Mouse (Mus musculus): ENCODE measurements around the gene Cpne6. TPM values are rescaled to one million over a fixed set of nuclear protein-coding genes. Genes with fewer than 3 reads are reported as not detected.

The Cpne6 gene
- total RNA-seq, 2 experiments from 2014 or later, result not detected

- no peak for ATAC-seq (ENCODE audit: poor library complexity, severe bottlenecking)
Measured at GRCm38 (mm10) chr14:55550191-55550590, 39.9 kb downstream of the Cpne6 start.

GRCm38 (mm10) chr14:55551347-55551746 lies 41.1 kb downstream of the Cpne6 start:
- no peak for ATAC-seq (ENCODE audit: poor library complexity, severe bottlenecking)

GRCm38 (mm10) chr14:55551794-55552193 lies 41.5 kb downstream of the Cpne6 start:
- no peak for ATAC-seq (ENCODE audit: poor library complexity, severe bottlenecking)

DNA sequence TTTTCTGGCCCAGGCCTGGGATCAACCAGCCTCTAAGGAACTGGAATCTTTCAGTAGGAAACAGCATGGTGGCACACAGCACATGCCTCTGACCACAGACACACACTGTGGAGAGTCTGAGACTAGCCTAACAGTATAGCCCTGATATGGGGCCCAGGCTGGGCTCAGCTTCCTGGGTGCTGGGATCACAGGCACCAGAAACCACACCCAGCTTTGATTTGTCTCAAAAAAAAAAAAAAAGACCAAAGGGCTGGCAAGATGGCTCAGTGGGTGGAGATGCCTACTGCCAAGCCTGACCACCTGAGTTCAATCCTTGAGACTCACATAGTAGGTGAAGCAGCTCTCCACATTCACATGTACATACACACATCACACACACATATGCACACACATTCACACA lies 44.4 kb downstream of the Cpne6 start:
- ATAC-seq (ENCODE audit: poor library complexity, severe bottlenecking), result no peak

DNA sequence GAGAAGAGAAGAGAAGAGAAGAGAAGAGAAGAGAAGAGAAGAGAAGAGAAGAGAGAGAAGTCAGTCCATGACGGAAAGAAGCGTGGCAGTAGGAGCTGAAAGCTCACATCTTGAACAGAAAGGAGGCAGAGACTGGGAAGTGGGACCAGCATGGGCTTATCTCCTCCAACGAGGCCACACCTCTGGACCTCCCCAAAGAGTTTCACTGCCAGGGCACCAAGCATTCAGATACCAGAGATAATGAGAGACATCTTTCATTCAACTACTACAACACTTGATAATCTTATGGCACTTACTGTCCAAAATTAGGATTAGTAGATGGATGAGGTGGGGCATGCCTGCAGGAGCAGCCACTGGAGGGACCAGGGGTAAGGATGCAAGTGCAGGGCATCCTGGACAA lies 45.5 kb downstream of the Cpne6 start:
- no peak for ATAC-seq (ENCODE audit: poor library complexity, severe bottlenecking)

GRCm38 (mm10) chr14:55557003-55557402 lies 46.8 kb downstream of the Cpne6 start:
- ATAC-seq (ENCODE audit: poor library complexity, severe bottlenecking), result peak; percentile 39

DNA sequence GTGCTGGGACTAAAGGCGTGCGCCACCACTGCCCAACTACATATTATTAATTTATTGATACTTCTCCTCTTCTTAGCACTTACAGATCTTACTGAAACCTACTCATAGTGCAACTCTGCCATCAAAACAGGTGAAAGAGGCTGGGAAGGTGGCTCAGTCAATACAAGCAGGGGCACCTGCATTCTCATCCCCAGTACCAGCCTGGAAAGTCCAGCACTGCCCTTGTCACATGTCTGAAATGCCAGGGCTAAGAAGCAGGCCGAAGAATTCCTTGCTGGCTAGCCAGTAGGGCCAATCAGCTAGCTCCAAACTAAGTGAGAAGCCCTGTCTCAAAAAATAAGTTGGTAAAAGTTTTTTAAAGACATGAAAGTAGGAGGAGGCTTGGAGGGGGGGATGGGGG lies 47.3 kb downstream of the Cpne6 start:
- no peak for ATAC-seq (ENCODE audit: poor library complexity, severe bottlenecking)

DNA sequence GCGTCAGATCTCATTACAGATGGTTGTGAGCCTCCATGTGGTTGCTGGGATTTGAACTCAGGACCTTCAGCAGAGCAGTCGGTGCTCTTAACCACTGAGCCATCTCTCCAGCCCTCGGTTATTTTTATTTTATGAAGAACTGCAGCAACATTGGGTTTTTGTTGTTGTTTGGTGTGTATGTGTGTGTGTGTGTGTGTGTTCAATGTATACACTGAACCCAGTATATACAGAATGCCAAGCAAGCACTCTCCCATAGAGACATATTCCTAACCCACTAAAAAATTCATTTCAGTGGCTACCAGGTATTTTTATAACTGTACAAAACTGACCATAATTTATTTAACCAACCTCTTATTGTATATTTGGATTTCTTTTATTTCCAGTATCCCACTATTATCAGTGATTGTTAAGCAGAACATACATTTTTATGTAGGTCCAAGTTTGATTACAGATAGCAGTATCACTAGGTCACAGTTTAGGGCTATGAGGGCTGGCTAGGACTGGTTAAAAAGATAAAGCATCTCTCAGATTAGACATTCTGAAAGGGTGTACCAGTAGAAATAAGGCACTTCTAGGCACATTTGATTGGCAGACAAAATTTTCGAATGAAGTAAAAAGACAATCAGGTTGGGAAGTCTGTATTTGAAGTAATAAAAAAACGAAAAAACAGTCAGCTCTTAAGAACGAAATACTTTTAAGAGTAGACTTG lies 48.6 kb downstream of the Cpne6 start:
- no peak for ATAC-seq (ENCODE audit: poor library complexity, severe bottlenecking)

DNA sequence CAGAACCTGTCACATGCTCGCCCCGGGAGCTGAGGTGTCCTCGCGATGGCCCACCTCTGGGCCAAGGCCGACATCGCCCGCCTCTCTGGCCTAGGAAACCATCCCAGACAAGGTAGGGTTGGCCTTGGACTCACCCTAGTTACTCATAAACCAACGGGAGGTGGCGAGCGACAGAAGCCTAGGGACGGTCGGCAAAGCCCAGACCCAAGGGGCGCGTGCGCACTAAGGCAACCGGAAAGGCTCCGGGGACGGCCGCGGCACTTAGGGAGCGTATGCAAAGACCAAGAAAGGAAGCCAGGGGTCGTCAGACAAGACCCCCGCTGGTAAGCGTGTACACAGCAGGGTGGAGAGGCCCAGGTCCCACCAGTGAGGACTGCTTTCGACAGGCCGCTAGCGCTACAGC lies 49.6 kb downstream of the Cpne6 start, which contains the start of gene Dcaf11:
Gene Dcaf11 (plus strand): TSS at position 208 of the 403 bp plus-strand sequence.
- ATAC-seq (ENCODE audit: poor library complexity, severe bottlenecking), result peak; percentile 59

DNA sequence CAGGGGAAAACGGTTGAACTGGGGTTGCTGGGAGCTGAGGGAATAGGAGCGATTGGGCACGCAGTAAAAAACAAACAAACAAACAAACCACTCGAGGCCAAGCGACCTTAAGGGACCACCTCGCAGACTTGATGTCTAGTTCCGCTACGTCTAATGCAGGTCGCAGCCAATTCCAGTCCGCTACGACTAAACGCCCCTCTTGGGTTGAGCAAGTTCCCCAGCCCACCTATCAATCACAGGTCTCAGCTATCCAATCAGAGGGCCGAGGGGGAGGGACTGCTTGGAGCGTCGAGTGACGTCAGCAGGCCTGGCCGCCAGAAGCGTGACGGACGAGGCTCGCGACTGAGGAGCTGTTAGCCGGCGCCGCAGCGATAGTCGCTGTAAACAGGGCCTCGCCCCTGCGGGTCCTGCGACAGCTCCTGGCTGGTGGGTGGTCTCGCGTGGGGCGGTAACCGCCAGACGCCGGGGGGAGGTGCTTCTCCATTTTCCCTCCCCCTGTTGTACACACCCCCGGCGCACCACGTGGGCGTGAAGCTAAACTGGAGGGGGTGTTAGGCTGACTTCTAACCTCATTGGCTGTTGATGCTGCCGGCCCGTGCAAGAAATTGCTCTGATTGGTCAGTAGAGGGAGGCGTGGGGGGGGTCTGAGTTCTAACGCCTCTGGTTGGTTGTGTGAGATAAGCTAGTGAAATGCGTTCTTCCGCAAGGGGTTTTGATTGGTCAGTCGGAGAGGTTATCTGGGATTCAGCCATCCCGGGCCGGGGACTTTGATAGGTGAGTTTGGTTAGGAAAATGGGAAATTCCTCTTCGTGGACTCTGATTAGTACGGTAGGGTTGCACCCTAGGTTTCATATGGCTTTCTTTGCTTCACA lies 50.2 kb downstream of the Cpne6 start, which contains the start of gene A730061H03Rik:
Gene A730061H03Rik (minus strand): TSS at position 205 of the 872 bp plus-strand sequence.
- ATAC-seq (ENCODE audit: poor library complexity, severe bottlenecking), result peak; percentile 75

DNA sequence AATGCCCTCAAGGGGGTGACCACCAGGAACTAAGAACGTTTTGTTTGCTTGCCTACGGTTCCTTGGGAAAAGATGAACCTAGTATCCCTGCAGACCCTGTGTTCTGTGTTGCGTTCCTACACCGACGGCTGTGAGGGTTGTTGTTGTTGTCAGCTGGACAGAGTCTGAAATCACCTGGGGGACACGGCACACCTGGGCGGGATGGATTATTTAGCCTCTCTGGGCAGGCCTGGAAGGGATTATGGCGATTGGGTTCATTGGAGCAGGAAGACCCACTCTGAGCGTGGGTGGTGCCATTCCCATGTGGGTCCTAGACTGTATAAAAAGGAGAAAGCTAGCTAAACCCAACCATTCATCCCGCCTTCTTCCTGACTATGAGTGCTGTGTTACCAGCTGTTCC lies 51.6 kb downstream of the Cpne6 start:
- no peak for ATAC-seq (ENCODE audit: poor library complexity, severe bottlenecking)

- no peak for ATAC-seq (ENCODE audit: poor library complexity, severe bottlenecking)
Measured at GRCm38 (mm10) chr14:55563249-55563648, 53.0 kb downstream of the Cpne6 start.

DNA sequence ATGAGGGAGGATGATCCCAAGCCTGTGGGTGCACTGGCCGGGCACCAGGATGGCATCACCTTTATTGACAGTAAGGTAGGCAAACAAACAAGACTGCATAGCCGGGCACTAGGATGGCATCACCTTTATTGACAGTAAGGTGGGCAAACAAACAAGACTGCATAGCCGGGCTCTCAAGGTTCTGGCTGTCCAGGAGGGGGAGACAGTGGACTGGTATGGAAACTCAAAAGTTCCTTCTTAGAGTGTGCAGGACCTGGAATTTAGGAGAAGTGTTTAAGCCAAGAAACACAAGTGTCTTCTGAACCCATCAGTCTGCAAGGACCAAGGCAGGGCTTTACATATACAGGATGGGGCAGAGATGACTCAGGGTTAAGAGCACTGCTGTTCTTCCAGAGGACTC lies 55.5 kb downstream of the Cpne6 start:
- ATAC-seq (ENCODE audit: poor library complexity, severe bottlenecking), result no peak

Other genes with a start within 250 kb of the Cpne6 start
- gene Dhrs4, start 31.7 kb upstream of the Cpne6 start, total RNA-seq (2015), result 31.2 and 34.4 TPM in 2 replicates
- 43.1 and 47.6 TPM in 2 replicates for gene Dhrs4, start 31.7 kb upstream of the Cpne6 start, total RNA-seq (2017)
- gene Carmil3, start 19.8 kb upstream of the Cpne6 start, total RNA-seq (2015), result 0.16 and 1.5 TPM in 2 replicates
- 0.15 TPM in 1 of 2 replicates, not detected in the other for gene Carmil3, start 19.8 kb upstream of the Cpne6 start, total RNA-seq (2017)
- not detected in 2 replicates for gene Nrl, start 14.5 kb downstream of the Cpne6 start, total RNA-seq (2015)
- not detected in 2 replicates for gene Nrl, start 14.5 kb downstream of the Cpne6 start, total RNA-seq (2017)
- 11.7 and 16.0 TPM in 2 replicates for gene Pck2, start 29.8 kb downstream of the Cpne6 start, total RNA-seq (2015)
- 26.3 and 30.3 TPM in 2 replicates for gene Pck2, start 29.8 kb downstream of the Cpne6 start, total RNA-seq (2017)
- 41.6 and 47.3 TPM in 2 replicates for gene Dcaf11, start 49.6 kb downstream of the Cpne6 start, total RNA-seq (2015)
- 43.5 and 107 TPM in 2 replicates for gene Dcaf11, start 49.6 kb downstream of the Cpne6 start, total RNA-seq (2017)
- 2.1 and 4.1 TPM in 2 replicates for gene A730061H03Rik, start 50.0 kb downstream of the Cpne6 start, total RNA-seq (2015)
- 2.6 and 9.3 TPM in 2 replicates for gene A730061H03Rik, start 50.0 kb downstream of the Cpne6 start, total RNA-seq (2017)
- gene Fitm1, start 65.2 kb downstream of the Cpne6 start, total RNA-seq (2015), result 0.33 TPM in 1 of 2 replicates, not detected in the other
- gene Fitm1, start 65.2 kb downstream of the Cpne6 start, total RNA-seq (2017), result not detected in 2 replicates
- 707 and 794 TPM in 2 replicates for gene Psme1, start 67.7 kb downstream of the Cpne6 start, total RNA-seq (2015)
- 278 and 305 TPM in 2 replicates for gene Psme1, start 67.7 kb downstream of the Cpne6 start, total RNA-seq (2017)
- gene Emc9, start 74.9 kb downstream of the Cpne6 start, total RNA-seq (2015), result 11.2 and 15.9 TPM in 2 replicates
- gene Emc9, start 74.9 kb downstream of the Cpne6 start, total RNA-seq (2017), result 8.2 and 10.5 TPM in 2 replicates
- 420 and 439 TPM in 2 replicates for gene Psme2, start 80.7 kb downstream of the Cpne6 start, total RNA-seq (2015)
- 286 and 332 TPM in 2 replicates for gene Psme2, start 80.7 kb downstream of the Cpne6 start, total RNA-seq (2017)
- gene Rnf31, start 81.3 kb downstream of the Cpne6 start, total RNA-seq (2015), result 27.2 and 42.8 TPM in 2 replicates
- 20.2 and 25.7 TPM in 2 replicates for gene Rnf31, start 81.3 kb downstream of the Cpne6 start, total RNA-seq (2017)
- gene Irf9, start 93.1 kb downstream of the Cpne6 start, total RNA-seq (2015), result 69.7 and 70.9 TPM in 2 replicates
- 92.0 and 98.7 TPM in 2 replicates for gene Irf9, start 93.1 kb downstream of the Cpne6 start, total RNA-seq (2017)
- 0.42 and 2.2 TPM in 2 replicates for gene Rec8, start 107.6 kb downstream of the Cpne6 start, total RNA-seq (2015)
- gene Rec8, start 107.6 kb downstream of the Cpne6 start, total RNA-seq (2017), result 0.15 and 2.2 TPM in 2 replicates
- 8.8 and 11.4 TPM in 2 replicates for gene Ipo4, start 125.5 kb downstream of the Cpne6 start, total RNA-seq (2015)
- 2.1 and 5.1 TPM in 2 replicates for gene Ipo4, start 125.5 kb downstream of the Cpne6 start, total RNA-seq (2017)
- gene Gm49378, start 127.5 kb downstream of the Cpne6 start, total RNA-seq (2015), result 1.3 and 4.3 TPM in 2 replicates
- 0.84 and 1.7 TPM in 2 replicates for gene Gm49378, start 127.5 kb downstream of the Cpne6 start, total RNA-seq (2017)
- 35.3 and 41.1 TPM in 2 replicates for gene Tm9sf1, start 133.4 kb downstream of the Cpne6 start, total RNA-seq (2015)
- 50.8 and 53.5 TPM in 2 replicates for gene Tm9sf1, start 133.4 kb downstream of the Cpne6 start, total RNA-seq (2017)
- gene Tssk4, start 139.7 kb downstream of the Cpne6 start, total RNA-seq (2015), result 1.0 and 1.4 TPM in 2 replicates
- gene Tssk4, start 139.7 kb downstream of the Cpne6 start, total RNA-seq (2017), result 0.26 and 0.89 TPM in 2 replicates
- gene Mdp1, start 150.1 kb downstream of the Cpne6 start, total RNA-seq (2015), result 30.5 and 34.4 TPM in 2 replicates
- gene Mdp1, start 150.1 kb downstream of the Cpne6 start, total RNA-seq (2017), result 27.0 and 28.3 TPM in 2 replicates
- 24.0 and 24.8 TPM in 2 replicates for gene Gmpr2, start 161.5 kb downstream of the Cpne6 start, total RNA-seq (2015)
- 26.2 and 29.7 TPM in 2 replicates for gene Gmpr2, start 161.5 kb downstream of the Cpne6 start, total RNA-seq (2017)
- gene Nedd8, start 161.7 kb downstream of the Cpne6 start, total RNA-seq (2015), result 421 and 452 TPM in 2 replicates
- 297 and 326 TPM in 2 replicates for gene Nedd8, start 161.7 kb downstream of the Cpne6 start, total RNA-seq (2017)
- 24.2 and 27.2 TPM in 2 replicates for gene Tinf2, start 171.4 kb downstream of the Cpne6 start, total RNA-seq (2015)
- gene Tinf2, start 171.4 kb downstream of the Cpne6 start, total RNA-seq (2017), result 25.1 and 39.8 TPM in 2 replicates
- gene Tgm1, start 203.5 kb downstream of the Cpne6 start, total RNA-seq (2015), result 1.6 and 1.7 TPM in 2 replicates
- 1.0 and 2.1 TPM in 2 replicates for gene Tgm1, start 203.5 kb downstream of the Cpne6 start, total RNA-seq (2017)
- gene Rabggta, start 211.8 kb downstream of the Cpne6 start, total RNA-seq (2015), result 10.0 and 12.5 TPM in 2 replicates
- gene Rabggta, start 211.8 kb downstream of the Cpne6 start, total RNA-seq (2017), result 8.5 and 13.7 TPM in 2 replicates
- gene Dhrs1, start 235.2 kb downstream of the Cpne6 start, total RNA-seq (2015), result 112 and 121 TPM in 2 replicates
- 44.1 and 55.0 TPM in 2 replicates for gene Dhrs1, start 235.2 kb downstream of the Cpne6 start, total RNA-seq (2017)
- gene Nop9, start 235.2 kb downstream of the Cpne6 start, total RNA-seq (2015), result 10.4 and 12.2 TPM in 2 replicates
- 11.7 and 13.9 TPM in 2 replicates for gene Nop9, start 235.2 kb downstream of the Cpne6 start, total RNA-seq (2017)
- 0.27 and 1.5 TPM in 2 replicates for gene Cideb, start 248.0 kb downstream of the Cpne6 start, total RNA-seq (2015)
- 0.22 TPM in 1 of 2 replicates, not detected in the other for gene Cideb, start 248.0 kb downstream of the Cpne6 start, total RNA-seq (2017)